Mouse (Mus musculus): ENCODE results near the gene Vps52. TPM values are rescaled to one million over a fixed set of nuclear protein-coding genes. Genes with fewer than 3 reads are reported as not detected.

Gene Vps52
- total and polyA plus RNA-seq, 2 experiments: 10.5 to 40.6 TPM

GRCm38 (mm10) chr17:34003426-34003825 lies 47.8 kb downstream of the Vps52 start:
- WGBS: 9% methylated on average over 5 of the region's 5 CpGs

GRCm38 (mm10) chr17:34006570-34006969 lies 51.0 kb downstream of the Vps52 start:
- Histone ChIP-seq H3K27ac (replicated peaks; ENCODE audit: insufficient read depth, low read depth, low read length) (no peak overlapping the region), H3K36me3 (ENCODE audit: control insufficient read depth, insufficient read depth, low read length) (no peaks in the 10 kb centered on the region), H3K9ac (ENCODE audit: low read depth, low read length) (no peak overlapping the region), H3K27me3 (ENCODE audit: control insufficient read depth, insufficient read depth, low read length) (peaks cover 3% of the 10 kb centered on the region; the same call in 1 of the 2 replicates), H3K4me1 (ENCODE audit: control insufficient read depth, insufficient read depth, low read length) (no peaks in the 10 kb centered on the region), H3K79me2 (ENCODE audit: control insufficient read depth, insufficient read depth, low read length) (no peaks in the 10 kb centered on the region), H3K4me3 (ENCODE audit: insufficient read depth, low read depth, low read length) (no peak overlapping the region)
- no peak for DNase-seq (ENCODE audit: extremely low read depth, low read depth, low spot score)
- WGBS: 52% methylated on average over 2 of the region's 2 CpGs
- TF ChIP-seq CTCF (IDR thresholded peaks at IDR 0.05; ENCODE audit: low read depth, low read length): no peak
- no peak for TF ChIP-seq POLR2A (IDR thresholded peaks at IDR 0.05; ENCODE audit: extremely low read depth, insufficient read depth, low read length)

More at GRCm38 (mm10) chr17:34003426-34003825, 47.8 kb downstream of the Vps52 start:
- H3K27me3 ChIP-seq (ENCODE audit: control insufficient read depth, insufficient read depth, low read length): peaks cover 3% of the 10 kb centered on the region; the same call in 1 of the 2 replicates
- no peak overlapping the region for H3K4me3 ChIP-seq (ENCODE audit: insufficient read depth, low read depth, low read length)
- no peak for DNase-seq (ENCODE audit: extremely low read depth, low read depth, low spot score)
- H3K4me1 ChIP-seq (ENCODE audit: control insufficient read depth, insufficient read depth, low read length): no peaks in the 10 kb centered on the region; the same call in 1 of the 2 replicates
- no peak overlapping the region for H3K27ac ChIP-seq (replicated peaks; ENCODE audit: insufficient read depth, low read depth, low read length)
- H3K9ac ChIP-seq (ENCODE audit: low read depth, low read length): no peak overlapping the region
- TF ChIP-seq POLR2A (IDR thresholded peaks at IDR 0.05; ENCODE audit: extremely low read depth, insufficient read depth, low read length) (no peak), CTCF (IDR thresholded peaks at IDR 0.05; ENCODE audit: low read depth, low read length) (peak; percentile 65)
- peaks cover 3% of the 10 kb centered on the region; the same call in 1 of the 2 replicates for H3K79me2 ChIP-seq (ENCODE audit: control insufficient read depth, insufficient read depth, low read length)
- peaks cover 2% of the 10 kb centered on the region; the same call in 1 of the 2 replicates for H3K36me3 ChIP-seq (ENCODE audit: control insufficient read depth, insufficient read depth, low read length)

- Histone ChIP-seq H3K4me1 (ENCODE audit: control insufficient read depth, insufficient read depth, low read length) (no peaks in the 10 kb centered on the region), H3K4me3 (ENCODE audit: insufficient read depth, low read depth, low read length) (no peak overlapping the region), H3K27me3 (ENCODE audit: control insufficient read depth, insufficient read depth, low read length) (peaks cover 3% of the 10 kb centered on the region; the same call in 1 of the 2 replicates), H3K79me2 (ENCODE audit: control insufficient read depth, insufficient read depth, low read length) (no peaks in the 10 kb centered on the region), H3K36me3 (ENCODE audit: control insufficient read depth, insufficient read depth, low read length) (no peaks in the 10 kb centered on the region), H3K9ac (ENCODE audit: low read depth, low read length) (no peak overlapping the region), H3K27ac (replicated peaks; ENCODE audit: insufficient read depth, low read depth, low read length) (no peak overlapping the region)
- DNase-seq (ENCODE audit: extremely low read depth, low read depth, low spot score): no peak
- no peak for TF ChIP-seq POLR2A (IDR thresholded peaks at IDR 0.05; ENCODE audit: extremely low read depth, insufficient read depth, low read length)
- TF ChIP-seq CTCF (IDR thresholded peaks at IDR 0.05; ENCODE audit: low read depth, low read length): no peak
- WGBS: 78% methylated on average over 5 of the region's 5 CpGs
These were observed 54.5 kb downstream of the Vps52 start for GRCm38 (mm10) chr17:34010156-34010555.

- no peak overlapping the region for H3K27ac ChIP-seq (replicated peaks; ENCODE audit: insufficient read depth, low read depth, low read length)
- no peak overlapping the region for H3K9ac ChIP-seq (ENCODE audit: low read depth, low read length)
- no peaks in the 10 kb centered on the region for H3K4me1 ChIP-seq (ENCODE audit: control insufficient read depth, insufficient read depth, low read length)
- 94% methylated on average over 8 of the region's 8 CpGs for WGBS
- DNase-seq (ENCODE audit: extremely low read depth, low read depth, low spot score): no peak
- no peak for TF ChIP-seq CTCF (IDR thresholded peaks at IDR 0.05; ENCODE audit: low read depth, low read length)
- TF ChIP-seq POLR2A (IDR thresholded peaks at IDR 0.05; ENCODE audit: extremely low read depth, insufficient read depth, low read length): no peak
- no peaks in the 10 kb centered on the region for H3K27me3 ChIP-seq (ENCODE audit: control insufficient read depth, insufficient read depth, low read length)
- H3K36me3 ChIP-seq (ENCODE audit: control insufficient read depth, insufficient read depth, low read length): no peaks in the 10 kb centered on the region
- H3K4me3 ChIP-seq (ENCODE audit: insufficient read depth, low read depth, low read length): no peak overlapping the region
- no peaks in the 10 kb centered on the region for H3K79me2 ChIP-seq (ENCODE audit: control insufficient read depth, insufficient read depth, low read length)
These were observed 57.8 kb downstream of the Vps52 start for GRCm38 (mm10) chr17:34013436-34013835.

Other genes starting within 250 kb of the Vps52 start
Only the 30 nearest of the 33 such genes appear.
- 23.3 and 45.2 TPM in 2 replicates for gene Rab11b, start 195.3 kb upstream of the Vps52 start, total RNA-seq (2014; rRNA removed)
- gene Rab11b, start 195.3 kb upstream of the Vps52 start, polyA plus RNA-seq (2012; rRNA removed): 168 and 177 TPM in 2 replicates
- 129 and 142 TPM in 2 replicates for gene Angptl4, start 174.0 kb upstream of the Vps52 start, total RNA-seq (2014; rRNA removed)
- 28.1 and 49.5 TPM in 2 replicates for gene Angptl4, start 174.0 kb upstream of the Vps52 start, polyA plus RNA-seq (2012; rRNA removed)
- gene Kank3, start 145.3 kb upstream of the Vps52 start, total RNA-seq (2014; rRNA removed): 6.0 and 7.3 TPM in 2 replicates
- 9.5 and 13.4 TPM in 2 replicates for gene Kank3, start 145.3 kb upstream of the Vps52 start, polyA plus RNA-seq (2012; rRNA removed)
- gene Rps28, start 131.2 kb upstream of the Vps52 start, total RNA-seq (2014; rRNA removed): 275 and 294 TPM in 2 replicates
- gene Rps28, start 131.2 kb upstream of the Vps52 start, polyA plus RNA-seq (2012; rRNA removed): 374 and 500 TPM in 2 replicates
- gene Ndufa7, start 131.2 kb upstream of the Vps52 start, total RNA-seq (2014; rRNA removed): 214 and 217 TPM in 2 replicates
- gene Ndufa7, start 131.2 kb upstream of the Vps52 start, polyA plus RNA-seq (2012; rRNA removed): 372 and 457 TPM in 2 replicates
- 7.1 and 7.5 TPM in 2 replicates for gene Cd320, start 112.7 kb upstream of the Vps52 start, total RNA-seq (2014; rRNA removed)
- gene Cd320, start 112.7 kb upstream of the Vps52 start, polyA plus RNA-seq (2012; rRNA removed): 13.0 and 16.9 TPM in 2 replicates
- gene Gm7029, start 82.0 kb upstream of the Vps52 start, total RNA-seq (2014; rRNA removed): not detected in 2 replicates
- not detected in 2 replicates for gene Gm7029, start 82.0 kb upstream of the Vps52 start, polyA plus RNA-seq (2012; rRNA removed)
- 0.18 and 1.2 TPM in 2 replicates for gene Kifc1, start 65.2 kb upstream of the Vps52 start, total RNA-seq (2014; rRNA removed)
- gene Kifc1, start 65.2 kb upstream of the Vps52 start, polyA plus RNA-seq (2012; rRNA removed): 0.20 and 0.31 TPM in 2 replicates
- not detected in 2 replicates for gene Platr17, start 50.7 kb upstream of the Vps52 start, total RNA-seq (2014; rRNA removed)
- 0.18 TPM in 1 of 2 replicates, not detected in the other for gene Platr17, start 50.7 kb upstream of the Vps52 start, polyA plus RNA-seq (2012; rRNA removed)
- gene Daxx, start 46.4 kb upstream of the Vps52 start, total RNA-seq (2014; rRNA removed): 8.3 and 10.2 TPM in 2 replicates
- 15.8 and 30.8 TPM in 2 replicates for gene Daxx, start 46.4 kb upstream of the Vps52 start, polyA plus RNA-seq (2012; rRNA removed)
- 47.2 and 58.5 TPM in 2 replicates for gene Tapbp, start 39.9 kb upstream of the Vps52 start, total RNA-seq (2014; rRNA removed)
- gene Tapbp, start 39.9 kb upstream of the Vps52 start, polyA plus RNA-seq (2012; rRNA removed): 95.4 and 105 TPM in 2 replicates
- 11.1 and 12.7 TPM in 2 replicates for gene Zbtb22, start 39.9 kb upstream of the Vps52 start, total RNA-seq (2014; rRNA removed)
- 23.9 and 30.2 TPM in 2 replicates for gene Zbtb22, start 39.9 kb upstream of the Vps52 start, polyA plus RNA-seq (2012; rRNA removed)
- 9.8 and 10.9 TPM in 2 replicates for gene Rgl2, start 26.3 kb upstream of the Vps52 start, total RNA-seq (2014; rRNA removed)
- gene Rgl2, start 26.3 kb upstream of the Vps52 start, polyA plus RNA-seq (2012; rRNA removed): 19.4 and 27.7 TPM in 2 replicates
- gene Pfdn6, start 15.5 kb upstream of the Vps52 start, total RNA-seq (2014; rRNA removed): 37.9 and 40.8 TPM in 2 replicates
- 15.5 and 21.9 TPM in 2 replicates for gene Pfdn6, start 15.5 kb upstream of the Vps52 start, polyA plus RNA-seq (2012; rRNA removed)
- 9.3 and 11.3 TPM in 2 replicates for gene Wdr46, start 15.2 kb upstream of the Vps52 start, total RNA-seq (2014; rRNA removed)
- gene Wdr46, start 15.2 kb upstream of the Vps52 start, polyA plus RNA-seq (2012; rRNA removed): 13.2 and 16.4 TPM in 2 replicates
- gene B3galt4, start 4.3 kb upstream of the Vps52 start, total RNA-seq (2014; rRNA removed): 0.54 and 0.55 TPM in 2 replicates
- gene B3galt4, start 4.3 kb upstream of the Vps52 start, polyA plus RNA-seq (2012; rRNA removed): 0.68 and 0.97 TPM in 2 replicates
- gene Rps18, start 189 bp downstream of the Vps52 start, total RNA-seq (2014; rRNA removed): 1,559 and 1,933 TPM in 2 replicates
- 224 and 252 TPM in 2 replicates for gene Rps18, start 189 bp downstream of the Vps52 start, polyA plus RNA-seq (2012; rRNA removed)
- 2,105 and 2,348 TPM in 2 replicates for gene H2-K1, start 44.5 kb downstream of the Vps52 start, total RNA-seq (2014; rRNA removed)
- 4,310 and 5,575 TPM in 2 replicates for gene H2-K1, start 44.5 kb downstream of the Vps52 start, polyA plus RNA-seq (2012; rRNA removed)
- 10.0 and 13.7 TPM in 2 replicates for gene Ring1, start 68.9 kb downstream of the Vps52 start, total RNA-seq (2014; rRNA removed)
- gene Ring1, start 68.9 kb downstream of the Vps52 start, polyA plus RNA-seq (2012; rRNA removed): 29.7 and 33.8 TPM in 2 replicates
- gene H2-Ke6, start 72.2 kb downstream of the Vps52 start, total RNA-seq (2014; rRNA removed): 76.5 and 80.5 TPM in 2 replicates
- 162 and 167 TPM in 2 replicates for gene H2-Ke6, start 72.2 kb downstream of the Vps52 start, polyA plus RNA-seq (2012; rRNA removed)
- gene Slc39a7, start 75.9 kb downstream of the Vps52 start, total RNA-seq (2014; rRNA removed): 51.2 and 54.7 TPM in 2 replicates
- gene Slc39a7, start 75.9 kb downstream of the Vps52 start, polyA plus RNA-seq (2012; rRNA removed): 98.0 and 115 TPM in 2 replicates
- 13.0 and 17.0 TPM in 2 replicates for gene Rxrb, start 76.0 kb downstream of the Vps52 start, total RNA-seq (2014; rRNA removed)
- 40.3 and 46.5 TPM in 2 replicates for gene Rxrb, start 76.0 kb downstream of the Vps52 start, polyA plus RNA-seq (2012; rRNA removed)
- 0.18 and 0.74 TPM in 2 replicates for gene Col11a2, start 83.6 kb downstream of the Vps52 start, total RNA-seq (2014; rRNA removed)
- gene Col11a2, start 83.6 kb downstream of the Vps52 start, polyA plus RNA-seq (2012; rRNA removed): 0.20 and 0.23 TPM in 2 replicates
- gene H2-Oa, start 136.5 kb downstream of the Vps52 start, total RNA-seq (2014; rRNA removed): 0.28 and 0.47 TPM in 2 replicates
- gene H2-Oa, start 136.5 kb downstream of the Vps52 start, polyA plus RNA-seq (2012; rRNA removed): 0.76 and 1.4 TPM in 2 replicates
- 7.1 and 8.5 TPM in 2 replicates for gene H2-DMa, start 163.7 kb downstream of the Vps52 start, total RNA-seq (2014; rRNA removed)
- 8.3 and 13.1 TPM in 2 replicates for gene H2-DMa, start 163.7 kb downstream of the Vps52 start, polyA plus RNA-seq (2012; rRNA removed)
- gene Brd2, start 166.8 kb downstream of the Vps52 start, total RNA-seq (2014; rRNA removed): 39.0 and 53.2 TPM in 2 replicates
- 55.8 and 76.9 TPM in 2 replicates for gene Brd2, start 166.8 kb downstream of the Vps52 start, polyA plus RNA-seq (2012; rRNA removed)
- gene H2-DMb2, start 187.5 kb downstream of the Vps52 start, total RNA-seq (2014; rRNA removed): 0.74 and 1.7 TPM in 2 replicates
- 1.1 and 3.1 TPM in 2 replicates for gene H2-DMb2, start 187.5 kb downstream of the Vps52 start, polyA plus RNA-seq (2012; rRNA removed)
- gene H2-DMb1, start 197.3 kb downstream of the Vps52 start, total RNA-seq (2014; rRNA removed): 4.2 and 6.6 TPM in 2 replicates
- gene H2-DMb1, start 197.3 kb downstream of the Vps52 start, polyA plus RNA-seq (2012; rRNA removed): 8.3 and 14.5 TPM in 2 replicates
- gene Tap1, start 231.7 kb downstream of the Vps52 start, total RNA-seq (2014; rRNA removed): 15.1 and 17.3 TPM in 2 replicates
- gene Tap1, start 231.7 kb downstream of the Vps52 start, polyA plus RNA-seq (2012; rRNA removed): 18.8 and 23.5 TPM in 2 replicates
- 23.3 and 38.1 TPM in 2 replicates for gene Psmb9, start 232.0 kb downstream of the Vps52 start, total RNA-seq (2014; rRNA removed)
- 38.0 and 41.5 TPM in 2 replicates for gene Psmb9, start 232.0 kb downstream of the Vps52 start, polyA plus RNA-seq (2012; rRNA removed)

Data from liver, adult 2 months (tissue).